Mouse (Mus musculus) CD4-positive, CD25-positive, alpha-beta regulatory T cell, adult 4 months (primary cell): ENCODE measurements around the gene Ncstn. TPM values are rescaled to one million over a fixed set of nuclear protein-coding genes. Genes with fewer than 3 reads are reported as not detected.

ENCODE experiments used
- ATAC-seq: one replicate; pipeline ENCODE4 v1.8.0; 2017
- polyA plus RNA-seq, 2 experiments: library from polyadenylated mRNA; unstranded; fragments of 100-300 nt; shearing (Covaris generic); gene quantifications; one replicate each; pipeline ENCODE4 v1.2.1; 2017

Ncstn gene
- polyA plus RNA-seq, 2 experiments from 2014 or later: 105 to 161 TPM

DNA sequence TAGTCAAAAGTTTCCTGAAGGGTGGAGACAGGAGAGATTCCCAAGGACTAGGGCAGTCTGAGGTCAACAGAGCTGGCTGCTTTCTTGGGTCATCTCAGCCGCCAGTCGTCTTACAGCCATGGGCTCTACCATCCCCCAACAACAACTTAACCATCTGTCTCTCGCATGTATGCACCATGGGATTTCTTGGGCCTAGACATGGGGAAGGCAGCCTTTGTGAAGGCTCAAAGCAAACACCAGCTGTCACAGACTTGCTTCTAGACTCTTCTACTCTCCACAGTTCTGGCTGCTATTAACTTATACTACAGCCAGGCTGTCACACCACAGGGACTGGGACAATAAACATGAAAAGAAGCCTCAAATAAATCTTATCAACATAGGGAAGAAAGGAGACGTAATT lies 11.0 kb downstream of the Ncstn start:
- ATAC-seq: no peak

DNA sequence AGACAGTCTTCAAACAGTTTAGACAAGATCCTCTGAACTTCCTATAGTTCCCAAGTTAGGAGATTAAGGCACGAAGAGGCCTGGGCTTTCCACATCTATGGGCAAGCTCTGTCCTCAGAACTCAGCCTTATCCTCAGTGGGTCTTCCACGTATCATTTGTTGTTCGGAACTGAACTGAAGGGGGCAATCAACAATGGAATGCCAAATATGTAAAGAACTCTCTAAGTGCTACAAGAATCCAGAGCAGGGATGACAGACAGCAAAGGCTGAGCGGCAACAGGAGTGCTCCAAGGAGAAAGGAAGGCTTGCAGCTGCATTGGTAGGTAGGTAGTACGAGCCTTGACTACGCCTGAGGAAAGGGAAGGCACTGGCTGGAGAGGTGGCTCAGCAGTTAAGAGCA lies 12.4 kb downstream of the Ncstn start:
- no peak for ATAC-seq

DNA sequence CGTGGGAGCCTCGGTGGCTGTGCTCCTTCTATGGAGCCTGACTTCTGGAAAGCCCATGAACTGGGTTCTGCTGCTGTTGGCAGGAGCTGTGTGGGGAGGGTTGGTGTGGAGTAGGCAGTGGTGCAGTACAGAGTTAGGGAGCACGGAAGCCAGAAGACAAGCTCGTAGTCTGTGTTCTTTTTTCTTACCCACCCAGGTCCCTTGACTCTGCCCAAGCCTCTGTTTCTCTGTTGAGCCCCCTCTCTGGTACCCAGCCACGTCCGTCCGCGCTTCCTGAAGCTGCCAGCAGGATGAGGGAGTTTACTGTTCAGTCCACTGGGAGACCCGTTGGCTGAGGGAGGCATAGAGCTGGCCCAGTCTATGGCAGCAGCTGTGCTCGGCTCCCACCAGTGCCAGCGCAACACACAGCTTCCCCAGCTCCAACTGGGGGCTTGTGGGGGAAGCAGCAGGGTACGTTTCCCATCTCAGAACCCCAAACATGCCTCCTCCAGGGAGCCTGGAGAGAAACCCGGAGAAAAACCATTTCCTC lies 17.9 kb downstream of the Ncstn start:
- ATAC-seq: no peak

DNA sequence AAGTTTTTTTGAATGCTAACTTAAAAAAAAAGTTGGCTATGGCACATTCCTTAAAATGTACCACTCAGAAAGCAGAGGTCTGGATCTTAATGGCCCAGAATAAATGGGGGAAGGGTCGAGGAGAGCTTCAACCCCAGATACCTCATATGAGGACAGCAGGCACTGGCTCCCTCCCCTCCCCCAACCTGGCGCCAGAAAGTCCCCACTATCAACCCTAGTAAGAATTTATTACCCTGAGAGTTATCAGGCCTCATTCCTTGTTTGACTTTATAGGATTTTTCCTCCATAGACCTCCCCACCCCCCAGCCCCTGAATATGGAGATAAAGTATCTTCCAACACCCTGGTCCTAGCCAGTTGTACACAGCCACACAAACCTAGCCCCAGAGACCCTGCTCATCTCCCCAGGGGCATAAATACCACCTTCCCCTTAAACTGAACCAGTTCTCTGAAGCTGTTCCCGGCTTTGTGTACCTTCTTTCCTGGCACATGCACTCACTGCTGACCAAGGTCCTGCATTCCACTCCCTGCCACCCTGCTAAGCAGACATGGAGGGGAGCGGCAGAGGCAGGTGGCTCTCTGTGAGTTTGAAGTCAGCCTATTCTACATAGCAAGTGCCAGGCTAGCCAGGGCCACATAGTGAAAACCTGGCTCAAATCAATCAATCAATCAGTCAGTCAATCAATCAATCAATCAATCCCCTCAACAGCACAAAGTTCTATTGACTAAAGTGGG lies 19.1 kb downstream of the Ncstn start:
- ATAC-seq: no peak

DNA sequence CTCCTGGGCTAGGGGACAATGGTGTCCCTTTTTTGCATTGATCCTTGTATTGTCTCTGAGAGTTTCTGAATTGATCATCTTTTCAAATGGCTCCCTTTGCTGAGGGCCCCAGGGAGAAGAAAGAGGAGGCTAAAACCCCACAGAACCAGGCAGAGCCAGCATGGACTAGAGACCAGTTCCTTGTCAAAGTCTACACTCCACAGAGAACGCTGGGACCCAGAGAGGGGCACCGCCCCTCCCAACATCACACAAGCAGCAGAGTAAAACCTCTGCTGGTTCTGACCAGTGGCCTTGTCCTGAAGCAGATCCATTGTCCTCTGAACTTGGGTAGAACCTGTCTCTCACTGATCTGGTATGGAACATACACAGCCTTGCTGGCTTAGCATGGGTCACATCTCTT lies 20.5 kb downstream of the Ncstn start:
- no peak for ATAC-seq

DNA sequence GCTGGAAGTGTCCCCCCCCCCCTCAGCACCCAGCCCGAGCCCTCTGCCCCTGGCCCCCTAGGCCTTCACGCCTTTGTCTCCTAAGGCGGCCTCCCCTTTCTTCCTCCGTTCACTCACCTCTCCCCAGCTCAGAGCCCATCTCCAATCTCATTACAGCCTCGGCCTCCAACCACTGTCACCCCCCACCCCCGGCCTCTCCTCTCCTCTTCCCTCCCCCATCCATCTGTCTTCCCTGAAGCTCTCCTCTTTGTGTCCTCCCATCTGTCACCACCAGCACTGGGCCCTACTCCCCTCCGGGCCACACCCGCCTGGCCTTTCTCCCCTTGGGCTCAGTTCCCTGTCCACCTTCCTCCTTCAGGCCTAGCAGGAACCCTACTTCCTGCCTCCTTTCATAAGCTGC lies 21.4 kb downstream of the Ncstn start:
- no peak for ATAC-seq

DNA sequence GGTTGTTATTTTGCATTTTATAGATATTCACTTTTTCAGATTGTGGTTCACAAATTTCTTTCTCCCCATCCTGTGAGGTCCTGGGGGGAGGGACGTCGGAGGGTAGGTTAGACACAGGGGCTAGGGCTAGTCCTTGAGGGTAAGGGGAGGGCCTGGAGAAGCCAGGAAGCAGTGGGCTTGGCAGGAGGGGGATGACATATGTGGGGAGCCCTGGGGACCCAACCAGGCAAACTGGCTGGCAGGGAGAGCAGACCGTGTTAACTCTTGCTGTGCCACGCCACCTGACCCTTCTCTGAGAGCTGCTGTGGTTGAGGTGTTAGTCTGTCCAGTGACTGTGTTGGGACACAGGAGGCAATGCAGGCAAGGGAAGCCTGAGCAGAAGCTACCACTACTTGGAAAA lies 21.9 kb downstream of the Ncstn start:
- ATAC-seq: no peak

DNA sequence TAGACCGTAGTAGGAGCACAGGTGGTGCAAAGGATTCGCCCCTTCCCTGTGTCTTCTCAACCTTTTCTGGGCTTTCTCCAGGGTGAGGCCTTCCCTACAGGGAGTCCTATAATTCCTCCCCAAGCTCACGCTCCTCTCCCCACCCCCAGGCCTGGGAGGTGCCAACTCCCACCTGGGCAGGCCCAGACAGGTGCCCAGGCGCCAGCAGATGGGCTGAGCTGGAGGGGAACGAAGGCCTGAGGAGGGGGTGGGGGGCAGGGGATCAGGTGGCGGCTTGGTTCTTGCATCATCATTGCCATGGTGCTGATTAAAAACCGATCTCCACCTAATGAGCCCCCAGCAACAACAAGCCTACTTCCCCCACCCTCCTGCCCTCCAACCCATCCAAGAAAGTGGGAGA lies 23.7 kb downstream of the Ncstn start:
- no peak for ATAC-seq

DNA sequence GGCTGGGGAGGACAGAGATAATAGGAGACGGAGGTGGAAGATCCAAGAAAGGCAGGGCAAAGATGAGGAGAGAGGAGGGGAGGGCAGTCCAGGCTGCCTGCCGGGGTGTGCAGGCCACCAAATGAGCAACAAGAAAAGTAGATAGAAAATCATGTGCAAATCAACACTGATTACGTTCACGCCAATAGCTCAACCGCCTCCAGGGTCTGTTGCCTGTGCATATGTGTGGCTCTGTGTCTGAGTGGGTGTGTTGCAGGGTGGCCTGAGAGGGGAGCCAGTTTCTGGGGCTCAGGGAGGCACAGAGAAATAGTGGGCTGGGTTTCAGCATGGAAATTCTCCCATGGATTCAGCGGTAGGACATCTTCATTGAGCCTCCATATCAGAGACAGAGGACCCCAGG lies 24.3 kb downstream of the Ncstn start:
- ATAC-seq: no peak

DNA sequence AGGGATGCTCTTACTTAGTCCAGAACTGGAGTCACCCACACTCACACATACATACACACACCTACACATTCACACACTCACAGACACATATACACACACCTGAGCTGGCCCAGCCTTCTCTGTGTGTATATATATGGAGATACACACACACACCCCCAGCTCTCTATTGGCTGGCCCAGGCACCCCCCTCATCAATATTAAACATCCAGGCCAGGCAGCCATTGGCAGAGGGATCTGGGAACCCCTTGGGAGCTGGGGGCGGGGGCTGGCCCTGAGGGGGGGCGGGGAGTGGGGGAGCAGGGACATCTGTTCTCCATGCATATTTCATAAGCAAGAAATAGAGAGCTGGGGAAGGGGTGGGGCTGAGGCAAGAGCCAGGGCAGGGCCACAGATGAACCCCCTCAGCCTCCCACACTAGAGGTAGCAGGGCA lies 25.1 kb downstream of the Ncstn start, which contains the start of gene Nhlh1:
Nhlh1 (minus strand) TSS at position 83 of the 431 bp plus-strand sequence.
- ATAC-seq: no peak

DNA sequence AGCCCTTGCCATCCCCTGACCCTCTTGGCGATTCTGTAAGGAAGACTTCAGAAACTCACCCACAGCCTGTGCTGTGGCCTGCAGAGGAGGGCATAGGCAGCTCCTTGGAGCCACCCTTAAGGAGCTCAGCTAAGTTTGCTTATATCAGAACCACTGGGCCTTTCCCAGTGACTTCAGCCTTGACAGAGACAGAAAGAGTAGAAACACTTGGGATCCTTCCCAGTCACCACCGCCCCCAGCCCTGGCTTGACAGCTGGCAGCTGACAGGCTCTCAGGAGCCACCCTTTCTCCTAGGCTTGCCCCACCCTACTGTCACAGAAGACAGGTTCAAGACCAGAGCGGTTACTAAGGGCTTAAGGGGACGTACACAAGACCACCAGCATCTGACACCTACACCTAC lies 26.3 kb downstream of the Ncstn start:
- no peak for ATAC-seq

DNA sequence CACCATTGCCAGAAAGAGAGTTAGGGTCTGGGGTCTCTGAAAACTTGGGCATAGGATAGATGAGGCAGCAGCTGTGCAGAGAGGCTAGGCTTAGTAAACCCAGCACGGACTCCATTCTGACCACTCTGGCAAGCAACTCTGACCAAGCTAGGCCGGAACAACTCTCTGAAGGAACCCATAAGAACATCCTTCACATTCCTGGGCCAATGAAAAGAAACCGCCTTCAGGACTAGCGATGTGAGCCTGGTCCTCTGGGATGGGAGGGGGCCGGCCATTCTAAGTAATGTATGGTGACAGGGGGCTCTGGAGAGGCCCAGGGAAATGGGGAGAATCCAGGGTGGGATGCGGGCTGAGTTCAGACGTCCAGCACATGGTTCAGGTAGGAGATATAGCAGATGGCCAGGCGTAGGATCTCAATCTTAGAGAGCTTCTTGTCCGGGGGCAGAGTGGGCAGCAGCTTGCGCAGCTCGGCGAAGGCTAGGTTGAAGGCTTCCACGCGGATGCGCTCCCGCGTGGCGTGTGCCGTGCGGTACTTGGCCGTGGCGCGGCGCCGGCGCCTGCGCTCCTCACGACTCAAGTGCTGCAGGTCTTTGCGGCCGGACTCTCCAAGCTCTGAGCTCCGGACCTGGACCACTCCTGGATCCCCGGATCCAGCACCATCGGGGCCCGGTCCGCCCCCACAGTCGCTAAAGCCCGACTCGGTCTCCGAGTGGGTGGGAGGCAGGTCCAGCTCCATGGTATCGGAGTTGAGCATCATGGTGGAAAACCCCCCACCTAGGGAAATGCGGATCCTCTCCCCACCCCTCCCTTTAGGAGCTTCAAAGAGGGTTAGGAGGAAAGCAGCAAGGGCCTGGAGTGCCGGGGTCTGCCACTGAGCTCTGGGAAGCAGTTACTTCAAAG lies 28.8 kb downstream of the Ncstn start:
- no peak for ATAC-seq

DNA sequence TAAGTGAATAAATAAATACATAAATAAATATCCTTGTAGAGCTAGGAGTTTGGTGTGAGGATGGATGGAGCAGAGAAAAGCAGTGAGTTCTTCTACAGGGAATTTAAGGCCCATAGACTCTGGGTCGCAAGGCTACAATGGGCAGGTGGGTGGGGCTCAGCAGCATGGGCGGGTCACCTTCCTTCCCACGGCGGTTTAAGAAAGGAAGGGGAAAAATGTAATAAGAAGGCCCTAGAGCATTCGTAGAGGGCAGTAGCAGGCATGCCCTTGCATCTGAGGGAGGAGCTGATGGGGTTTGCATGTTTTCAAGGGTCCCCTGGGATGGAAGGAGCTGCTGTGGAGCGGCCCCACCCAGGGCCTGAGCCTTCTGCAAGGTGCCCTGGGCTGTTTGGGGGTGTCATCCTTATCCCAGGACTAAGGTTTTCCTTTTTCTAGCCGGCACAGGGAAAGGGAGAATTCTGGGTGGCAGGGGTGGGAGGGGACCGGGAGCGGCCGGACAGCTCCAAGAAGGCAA lies 29.8 kb downstream of the Ncstn start:
- ATAC-seq: no peak

DNA sequence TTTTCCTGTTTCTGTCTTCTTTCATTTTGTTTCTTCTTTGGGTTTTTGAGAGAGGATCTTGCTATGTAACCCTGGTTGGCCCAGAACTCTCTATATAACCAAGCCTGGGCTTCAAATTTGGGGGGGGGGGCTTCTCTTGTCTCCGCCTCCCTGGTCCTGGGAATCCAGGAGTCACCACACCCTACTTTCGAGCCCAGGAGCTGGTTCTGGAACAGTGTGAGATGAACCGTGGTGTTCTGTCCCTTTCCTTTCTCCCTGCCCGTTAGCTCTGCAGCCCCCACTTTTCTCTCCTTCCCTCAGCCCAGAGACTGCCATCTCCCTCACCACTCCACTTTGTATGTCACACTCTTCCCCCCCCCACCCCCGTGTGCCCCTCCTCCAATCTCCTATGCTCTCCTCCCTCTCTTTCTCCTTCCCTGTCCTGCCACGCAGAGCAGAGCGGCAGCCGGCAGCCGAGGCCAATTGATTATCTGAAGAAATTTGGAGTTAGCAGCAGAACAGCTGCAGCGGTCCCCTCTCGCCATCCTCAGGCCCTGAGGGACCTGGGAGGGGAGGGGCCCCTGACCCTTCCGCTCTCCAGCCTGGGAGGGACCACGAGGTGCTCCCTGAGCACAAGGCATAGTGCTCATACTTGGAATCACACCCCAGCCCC lies 33.3 kb downstream of the Ncstn start:
- ATAC-seq: no peak

DNA sequence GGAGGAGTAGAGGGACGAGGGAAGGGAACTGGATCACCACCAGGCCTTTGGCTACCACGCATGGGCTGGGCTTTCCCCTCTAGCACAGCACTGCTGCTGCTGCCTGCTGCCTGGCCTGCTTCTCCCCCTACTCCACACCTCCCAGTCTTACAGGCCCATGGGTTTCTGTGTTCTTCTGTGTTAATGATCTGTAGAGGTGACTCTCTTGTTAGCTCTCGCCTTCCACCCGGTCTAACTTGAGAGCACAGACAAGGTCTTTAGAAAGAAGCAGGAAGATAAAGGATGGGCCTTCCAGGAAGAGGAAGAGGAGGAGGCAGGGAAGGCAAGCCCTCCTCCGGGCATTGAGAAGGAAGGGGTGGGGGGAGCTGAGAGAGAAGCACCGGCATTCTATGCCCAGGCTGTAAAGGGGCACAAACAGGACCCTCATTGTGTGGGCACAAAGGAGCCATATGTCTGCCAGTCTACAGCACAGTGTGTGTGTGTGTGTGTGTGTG lies 34.3 kb downstream of the Ncstn start:
- ATAC-seq: no peak

DNA sequence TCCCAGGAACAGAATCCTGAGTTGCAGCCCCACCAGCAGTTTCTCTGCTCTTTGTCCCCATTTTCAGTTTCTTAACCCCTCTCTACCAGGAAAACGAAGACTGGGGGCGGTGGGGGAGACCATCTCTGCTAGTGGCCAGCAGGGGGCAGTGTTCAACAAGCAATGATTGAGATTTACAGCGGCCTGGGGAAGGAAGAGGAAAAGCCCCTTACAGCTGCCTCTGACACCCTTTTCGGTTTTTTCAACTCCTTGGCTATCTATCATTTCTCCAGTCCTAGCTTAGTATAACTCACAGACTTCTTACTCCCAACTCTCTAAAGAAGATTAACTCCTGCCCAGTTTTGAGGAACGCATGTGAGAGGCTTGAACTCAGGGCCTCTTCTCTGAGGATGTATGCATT lies 35.7 kb downstream of the Ncstn start:
- peak; percentile 67 for ATAC-seq

DNA sequence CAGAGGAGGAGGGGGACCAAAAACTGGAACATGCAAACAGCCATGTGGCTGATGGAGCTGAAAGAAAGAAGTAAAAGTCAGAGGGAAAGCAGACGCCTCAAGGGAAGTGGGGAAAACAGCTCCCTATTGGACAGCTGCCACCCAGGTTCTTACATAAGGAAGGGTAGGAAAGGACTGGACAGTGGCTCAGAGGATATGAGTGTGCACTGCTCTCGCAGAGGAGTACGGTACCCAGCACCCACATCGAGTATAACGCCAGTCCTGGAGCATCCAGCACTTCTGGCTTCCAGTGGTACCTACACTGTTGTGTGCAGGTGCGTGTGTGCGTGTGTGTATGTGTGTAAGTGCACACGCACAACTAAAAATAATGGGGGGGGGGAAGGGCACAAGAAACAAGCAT lies 36.2 kb downstream of the Ncstn start:
- no peak for ATAC-seq

DNA sequence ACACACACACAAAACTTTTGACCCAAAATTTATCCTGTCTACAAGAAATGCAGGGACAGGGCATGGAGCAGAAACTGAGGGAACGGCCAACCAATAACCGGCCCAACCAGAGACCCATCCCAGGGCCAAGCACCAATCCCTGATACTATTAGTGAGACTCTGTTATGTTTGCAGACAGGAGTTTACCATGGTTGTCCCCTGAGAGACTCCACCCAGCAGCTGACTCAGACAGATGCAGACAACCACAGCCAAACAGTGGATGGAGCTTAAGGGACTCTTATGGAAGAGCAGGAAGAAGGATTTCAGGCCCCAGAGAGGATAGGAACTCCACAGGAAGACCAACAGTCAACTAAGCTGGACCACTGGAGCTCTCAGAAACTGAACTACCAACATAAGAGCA lies 52.7 kb downstream of the Ncstn start:
- no peak for ATAC-seq

DNA sequence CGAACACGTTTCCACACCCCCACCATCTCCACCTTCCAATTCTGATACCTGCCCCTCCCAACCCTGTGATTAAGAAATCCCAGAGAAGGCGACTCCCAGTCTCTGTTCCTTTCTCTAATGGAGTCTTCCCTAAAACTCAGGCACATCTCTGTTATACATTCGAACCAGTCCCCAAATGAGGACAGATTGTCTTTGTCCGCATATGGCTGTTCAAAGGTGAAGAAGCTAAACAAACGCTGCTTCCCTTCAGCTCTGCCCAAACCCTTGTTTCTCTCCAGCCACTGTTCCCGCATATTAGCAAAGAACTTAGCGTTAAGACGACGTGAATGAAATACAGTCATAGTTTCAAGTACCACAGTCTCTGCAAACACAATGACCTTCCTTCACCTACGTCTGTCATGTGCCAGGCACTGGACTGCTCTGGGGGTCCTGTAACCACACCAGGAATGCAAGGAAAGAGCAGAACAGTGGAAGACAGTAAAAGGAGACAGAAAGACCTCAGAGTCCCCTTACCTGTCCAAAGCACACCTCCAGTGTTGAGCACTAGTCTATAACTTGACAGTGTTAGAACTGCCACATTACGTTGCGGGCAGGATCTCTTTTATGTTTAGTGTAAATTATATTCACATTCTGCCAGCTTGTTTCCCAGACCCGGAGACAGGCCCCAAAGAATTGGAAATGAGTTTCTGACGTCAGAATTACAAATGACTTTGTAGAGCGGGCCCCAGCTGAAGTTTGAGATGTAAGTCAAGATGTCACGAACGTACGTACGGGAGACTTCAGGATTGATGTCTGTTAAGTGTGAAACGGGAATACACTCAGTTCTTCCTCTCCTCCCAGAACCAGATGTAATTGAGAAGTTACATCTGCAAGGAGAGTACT lies 54.0 kb downstream of the Ncstn start, which contains the start of gene Vangl2:
Vangl2 (minus strand) TSS at position 51 of the 882 bp plus-strand sequence.
- no peak for ATAC-seq

DNA sequence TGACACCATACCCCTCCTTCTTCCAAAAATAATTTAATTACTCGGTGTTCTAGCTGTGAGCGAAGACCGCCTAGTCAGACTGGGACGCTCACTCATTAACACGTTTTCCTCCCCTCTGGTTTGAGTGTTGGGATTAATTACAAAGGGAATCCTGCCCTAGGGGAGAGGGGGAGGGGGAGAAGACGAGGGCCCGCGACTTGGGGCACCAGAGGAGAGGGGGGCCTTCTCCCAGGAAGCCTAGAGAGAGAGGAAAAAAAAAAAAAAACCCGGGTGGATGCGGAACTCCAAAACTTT lies 54.8 kb downstream of the Ncstn start:
- no peak for ATAC-seq

DNA sequence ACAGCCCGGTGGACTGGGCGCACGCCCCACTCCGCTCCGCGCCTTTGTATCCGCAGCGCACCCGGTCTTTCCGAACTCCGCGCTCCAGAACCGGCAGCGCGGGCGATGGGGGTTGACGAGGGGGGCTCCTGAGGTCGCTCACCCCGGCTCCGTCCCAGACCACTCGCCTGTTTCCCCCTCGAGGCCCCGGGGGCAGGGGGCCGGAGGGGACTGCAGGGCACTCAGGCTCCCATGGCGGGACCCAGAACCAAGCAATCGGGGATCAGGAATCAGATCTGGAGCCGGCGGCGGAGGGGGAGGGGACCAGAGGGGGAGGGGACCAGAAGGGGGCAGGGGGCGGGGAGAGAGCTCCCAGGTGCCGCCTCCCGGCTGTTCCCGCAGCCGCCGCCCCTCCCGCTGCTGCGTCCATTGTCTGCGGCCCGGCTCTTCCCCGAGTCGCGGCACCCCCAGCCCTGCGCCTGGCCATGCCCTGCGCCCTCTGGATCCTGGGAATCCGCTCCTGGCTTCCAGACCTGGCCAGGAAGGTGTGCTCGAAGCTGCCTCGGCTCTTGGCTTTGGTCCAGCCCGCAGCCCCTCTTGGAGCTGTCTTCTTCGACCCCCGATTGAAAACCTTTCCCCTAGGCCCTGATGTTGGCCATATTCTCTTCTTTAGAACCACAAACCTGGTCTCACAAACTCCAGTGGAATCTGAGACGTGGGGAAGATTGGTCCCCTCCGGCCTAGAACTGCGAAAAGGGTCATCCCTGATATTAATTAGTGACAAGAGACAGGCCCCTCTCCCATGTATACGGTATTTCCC lies 55.4 kb downstream of the Ncstn start:
- peak; percentile 59 for ATAC-seq
